Mouse (Mus musculus): ENCODE measurements around the gene Olfr56.
"Not testable (repeated sequence)": the region's sequence is repeated elsewhere in the genome, so short reads cannot be mapped to it uniquely, and the experiment has no call there.

Gene Olfr56

GRCm38 (mm10) chr11:48978240-48978939, at the start of gene Olfr56:
Gene Olfr56, plus strand, starts transcription at chr11:48978889.
- not testable (repeated sequence) for DNase-seq (ENCODE audit: low read depth, low spot score)

GRCm38 (mm10) chr11:48933422-48933821, 45.3 kb upstream of the Olfr56 start:
- not testable (repeated sequence) for DNase-seq (ENCODE audit: low read depth, low spot score)

- DNase-seq (ENCODE audit: low read depth, low spot score) = not testable (repeated sequence)
These were observed 44.8 kb upstream of the Olfr56 start for GRCm38 (mm10) chr11:48933923-48934322.

- not testable (repeated sequence) for DNase-seq (ENCODE audit: low read depth, low spot score)
These were observed 43.4 kb upstream of the Olfr56 start for GRCm38 (mm10) chr11:48935291-48935690.

- DNase-seq (ENCODE audit: low read depth, low spot score) = not testable (repeated sequence)
These were observed 39.4 kb upstream of the Olfr56 start for GRCm38 (mm10) chr11:48939286-48939685.

- DNase-seq (ENCODE audit: low read depth, low spot score) = not testable (repeated sequence)
These were observed 32.6 kb upstream of the Olfr56 start, which contains the start of gene Psme2b for GRCm38 (mm10) chr11:48946090-48946489. Gene Psme2b, minus strand, starts transcription at chr11:48946190.

- DNase-seq (ENCODE audit: low read depth, low spot score) = not testable (repeated sequence)
These were observed 4.0 kb upstream of the Olfr56 start for GRCm38 (mm10) chr11:48974686-48975085.

- DNase-seq (ENCODE audit: low read depth, low spot score) = not testable (repeated sequence)
These were observed 562 bp downstream of the Olfr56 start, which contains the start of gene 9930111J21Rik1 for GRCm38 (mm10) chr11:48979251-48979650. Gene 9930111J21Rik1, minus strand, starts transcription at chr11:48979398.

GRCm38 (mm10) chr11:48980052-48980451, 1.4 kb downstream of the Olfr56 start:
- not testable (repeated sequence) for DNase-seq (ENCODE audit: low read depth, low spot score)

- not testable (repeated sequence) for DNase-seq (ENCODE audit: low read depth, low spot score)
These were observed 4.2 kb downstream of the Olfr56 start for GRCm38 (mm10) chr11:48982848-48983247.

- DNase-seq (ENCODE audit: low read depth, low spot score) = not testable (repeated sequence)
These were observed 9.5 kb downstream of the Olfr56 start for GRCm38 (mm10) chr11:48988219-48988618.

- not testable (repeated sequence) for DNase-seq (ENCODE audit: low read depth, low spot score)
These were observed 11.3 kb downstream of the Olfr56 start for GRCm38 (mm10) chr11:48989981-48990380.

- peak; percentile 14 for DNase-seq (ENCODE audit: low read depth, low spot score)
These were observed 13.2 kb downstream of the Olfr56 start, which contains the start of gene Gm12185 for GRCm38 (mm10) chr11:48991740-48992520. Gene Gm12185, minus strand, starts transcription at chr11:48992226.

GRCm38 (mm10) chr11:48993296-48993695, 14.6 kb downstream of the Olfr56 start:
- DNase-seq (ENCODE audit: low read depth, low spot score) = not testable (repeated sequence)

- DNase-seq (ENCODE audit: low read depth, low spot score) = not testable (repeated sequence)
These were observed 15.3 kb downstream of the Olfr56 start, which contains the start of gene Tgtp1 for GRCm38 (mm10) chr11:48994018-48994417. Gene Tgtp1, minus strand, starts transcription at chr11:48994172.

GRCm38 (mm10) chr11:49000411-49000810, 21.7 kb downstream of the Olfr56 start:
- DNase-seq (ENCODE audit: low read depth, low spot score) = not testable (repeated sequence)

GRCm38 (mm10) chr11:49006317-49006716, 27.6 kb downstream of the Olfr56 start:
- DNase-seq (ENCODE audit: low read depth, low spot score) = not testable (repeated sequence)

GRCm38 (mm10) chr11:49006785-49007184, 28.1 kb downstream of the Olfr56 start:
- not testable (repeated sequence) for DNase-seq (ENCODE audit: low read depth, low spot score)

- not testable (repeated sequence) for DNase-seq (ENCODE audit: low read depth, low spot score)
These were observed 33.4 kb downstream of the Olfr56 start for GRCm38 (mm10) chr11:49012074-49012473.

GRCm38 (mm10) chr11:49050064-49050463, 71.4 kb downstream of the Olfr56 start:
- DNase-seq (ENCODE audit: low read depth, low spot score) = not testable (repeated sequence)

- DNase-seq (ENCODE audit: low read depth, low spot score) = not testable (repeated sequence)
These were observed 72.6 kb downstream of the Olfr56 start, which contains the start of gene 9930111J21Rik2 for GRCm38 (mm10) chr11:49051093-49051891. Gene 9930111J21Rik2, minus strand, starts transcription at chr11:49051242.
